Mouse (Mus musculus) megakaryocyte, embryonic 14.5 days (primary cell): Measurements from ENCODE around the gene Vmn1r188.

ENCODE experiments used
- FLI1 ChIP-seq: IDR thresholded peaks from 2 replicates; pipeline ENCODE4 v1.6.1; 2012; ENCODE audit warnings: low read length, inconsistent platforms, mixed read lengths
- GATA1 ChIP-seq: IDR thresholded peaks from 3 replicates; pipeline ENCODE4 v1.6.1; 2012; ENCODE audit warnings: mixed read lengths, low read length, inconsistent platforms, borderline replicate concordance

- no peak for TF ChIP-seq GATA1
- no peak for TF ChIP-seq FLI1
Measured at GRCm38 (mm10) chr13:22036149-22036956, 47.9 kb upstream of the Vmn1r188 start.
